Mouse (Mus musculus) Patski (cell line): ENCODE measurements at regions not wholly inside any gene's neighbourhood (a gene's known extent, or its start where the extent isn't known, plus 50 kb on each side); places are given as distances from the start of the nearest gene placed in this dataset.
"Not testable (repeated sequence)": the region's sequence is repeated elsewhere in the genome, so short reads cannot be mapped to it uniquely, and the experiment has no call there.

Experiments used
- ATAC-seq: fragments of 100-300 bp; one replicate; pipeline ENCODE4 v1.8.0; 2021
- CTCF ChIA-PET: fragments of 350-600 bp; sonication (Branson Sonifier 250); formaldehyde crosslinking; loops from one replicate; lab custom pipeline; 2022; ENCODE audit warnings: inconsistent platforms; lab: Charles Lee
- POLR2A ChIA-PET: fragments of 350-600 bp; sonication (Branson Sonifier 250); formaldehyde crosslinking; loops from one replicate; lab custom pipeline; 2022; ENCODE audit warnings: antibody characterized with exemption, inconsistent platforms; lab: Charles Lee
- DNase-seq: peaks from one replicate; pipeline ENCODE4 v3.0.0-alpha.2; 2011; ENCODE audit warnings: low read depth, low spot score
- H3K27me3 ChIP-seq: fragments of 371-371 bp; one replicate; pipeline ENCODE4 v1.5.1; 2021
- CTCF ChIP-seq: fragments of 100-300 bp; IDR thresholded peaks from one replicate; pipeline ENCODE4 v1.5.1; 2021
- in situ Hi-C: fragments of 300-500 bp; cut with MboI; formaldehyde crosslinking; loops from 3 replicates; pipeline ENCODE4 v1.11.1; 2018; ENCODE audit warnings: low pct_unique_long_range_greater_than_20kb, mixed read lengths

GRCm38 (mm10) chr14:19080001-19080400 is 185.9 kb upstream of the Ube2e2 start:
- POLR2A ChIA-PET: not testable (repeated sequence)

GRCm38 (mm10) chr14:19041984-19042760 is 148.1 kb upstream of the Ube2e2 start:
- ATAC-seq: peak; percentile 55
- TF ChIP-seq CTCF: peak; percentile 89
- DNase-seq: no peak
- H3K27me3 ChIP-seq: no peaks in the 10 kb centered on the region
- in situ Hi-C loops: no loop called here
- POLR2A ChIA-PET: no interaction called here
- CTCF ChIA-PET: no interaction called here

More at GRCm38 (mm10) chr14:19080001-19080400, 185.9 kb upstream of the Ube2e2 start:
- DNase-seq, CTCF ChIA-PET, in situ Hi-C loops, H3K27me3 ChIP-seq, ATAC-seq: not testable (repeated sequence)

GRCm38 (mm10) chr14:19020102-19020501 is 126.0 kb upstream of the Ube2e2 start:
- CTCF ChIA-PET: no interaction called here
- peaks cover 3% of the 10 kb centered on the region for H3K27me3 ChIP-seq
- POLR2A ChIA-PET: no interaction called here
- DNase-seq (no peak), ATAC-seq (no peak)
- in situ Hi-C loops: loop anchor here (25.0 kb wide), 1 partner anchor 633 kb away; no protein-coding TSS in a partner anchor
- no peak for TF ChIP-seq CTCF

- ATAC-seq (no peak), DNase-seq (no peak)
- H3K27me3 ChIP-seq: no peaks in the 10 kb centered on the region
- in situ Hi-C loops: loop anchor here (10.0 to 25.0 kb wide), 2 partner anchors 531 to 628 kb away; no protein-coding TSS in a partner anchor
- no peak for TF ChIP-seq CTCF
- ChIA-PET POLR2A (no interaction called here), CTCF (no interaction called here)
Observed at GRCm38 (mm10) chr14:19015406-19015805, 121.3 kb upstream of the Ube2e2 start.

GRCm38 (mm10) chr14:19013558-19013957 is 119.5 kb upstream of the Ube2e2 start:
- in situ Hi-C loops: loop anchor here (10.0 to 25.0 kb wide), 2 partner anchors 529 to 626 kb away; no protein-coding TSS in a partner anchor
- TF ChIP-seq CTCF: peak; percentile 11
- CTCF ChIA-PET, ATAC-seq, DNase-seq, H3K27me3 ChIP-seq, POLR2A ChIA-PET: not testable (repeated sequence)

- in situ Hi-C loops: no loop called here
- POLR2A ChIA-PET: no interaction called here
- CTCF ChIA-PET: no interaction called here
- DNase-seq: no peak
- H3K27me3 ChIP-seq: peaks cover 9% of the 10 kb centered on the region
- no peak for TF ChIP-seq CTCF
- ATAC-seq: no peak
Observed at GRCm38 (mm10) chr14:18983901-18984300, 89.8 kb upstream of the Ube2e2 start.

- in situ Hi-C loops: no loop called here
- DNase-seq (no peak), ATAC-seq (no peak)
Observed at GRCm38 (mm10) chr14:18963864-18964263, 69.8 kb upstream of the Ube2e2 start.

GRCm38 (mm10) chr14:18963287-18963686 is 69.2 kb upstream of the Ube2e2 start:
- H3K27me3 ChIP-seq: peaks cover 3% of the 10 kb centered on the region
- in situ Hi-C loops: no loop called here
- no peak for TF ChIP-seq CTCF
- ChIA-PET CTCF (no interaction called here), POLR2A (no interaction called here)
- DNase-seq (no peak), ATAC-seq (no peak)

More at GRCm38 (mm10) chr14:18963864-18964263, 69.8 kb upstream of the Ube2e2 start:
- ChIA-PET POLR2A (no interaction called here), CTCF (interaction anchor here (1.1 kb wide), 1 partner anchor 10 kb away, joined by 3 read pairs; no protein-coding TSS in a partner anchor)
- no peak for TF ChIP-seq CTCF
- peaks cover 5% of the 10 kb centered on the region for H3K27me3 ChIP-seq
